Mouse (Mus musculus) spleen, adult 2 months (tissue): ENCODE results near the gene Ldb2.

ENCODE experiments used
- CTCF ChIP-seq: fragments of 200-500 bp; IDR thresholded peaks from 2 replicates; pipeline ENCODE4 v1.5.1; 2011; ENCODE audit warnings: mild to moderate bottlenecking, inconsistent platforms; ENCODE audit not compliant: insufficient read depth, insufficient read length, insufficient replicate concordance; ENCODE audit errors: extremely low read depth
- POLR2A ChIP-seq: fragments of 200-500 bp; IDR thresholded peaks from 2 replicates; pipeline ENCODE4 v1.6.1; 2011; ENCODE audit warnings: low read depth, low read length, inconsistent platforms

DNA sequence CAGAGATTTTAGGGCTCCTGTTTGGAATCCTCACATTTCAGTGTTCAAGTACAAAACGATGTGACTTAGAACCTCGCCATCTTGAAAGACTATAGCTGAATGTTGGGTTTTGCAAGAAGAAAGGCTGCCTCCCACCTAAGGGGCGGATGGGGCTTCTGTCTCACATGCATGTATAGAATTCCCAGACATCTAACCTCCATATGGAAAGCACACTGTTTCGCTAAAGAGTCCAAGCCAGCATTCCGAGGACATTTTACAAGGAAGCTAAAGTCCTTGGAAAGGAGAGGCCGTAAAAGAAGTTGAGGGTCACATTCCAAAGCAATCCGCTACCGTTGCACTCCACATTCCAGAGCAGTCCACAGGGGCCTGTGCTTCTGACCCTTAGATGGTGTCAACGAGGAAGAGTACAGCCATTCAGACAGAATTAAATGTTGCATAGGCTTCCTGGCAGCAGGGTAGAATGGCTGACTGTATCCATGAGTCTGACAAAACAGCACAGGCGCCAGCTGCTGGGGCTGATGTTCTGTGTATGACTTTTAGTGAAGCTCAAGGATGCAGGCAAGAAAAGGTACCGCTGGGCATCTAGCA is 245.6 kb downstream of the Ldb2 start:
- no peak for TF ChIP-seq CTCF
- no peak for TF ChIP-seq POLR2A
